Mouse (Mus musculus) liver, adult 2 months (tissue): Measurements from ENCODE around the gene Gm28729. TPM values are rescaled to one million over a fixed set of nuclear protein-coding genes. Genes with fewer than 3 reads are reported as not detected.

ENCODE experiments used
- DNase-seq: peaks from one replicate; pipeline ENCODE4 v3.0.0-alpha.2; 2011; ENCODE audit warnings: low read depth, low spot score; ENCODE audit errors: extremely low read depth
- H3K27ac ChIP-seq: fragments of 200-500 bp; replicated peaks from 2 replicates; pipeline ENCODE4 v1.5.1; 2012; ENCODE audit warnings: low read depth, mild to moderate bottlenecking, control low read depth, inconsistent platforms, low read length; ENCODE audit not compliant: insufficient read depth
- H3K27me3 ChIP-seq: fragments of 200-500 bp; 2 replicates; pipeline ENCODE4 v1.6.1; 2012; ENCODE audit warnings: mild to moderate bottlenecking, moderate library complexity, low read length, inconsistent platforms; ENCODE audit not compliant: control insufficient read depth, insufficient read depth
- H3K36me3 ChIP-seq: fragments of 200-500 bp; 2 replicates; pipeline ENCODE4 v1.6.1; 2012; ENCODE audit warnings: low read length, inconsistent platforms; ENCODE audit not compliant: control insufficient read depth, insufficient read depth
- H3K4me1 ChIP-seq: fragments of 200-500 bp; 2 replicates; pipeline ENCODE4 v1.6.1; 2011; ENCODE audit warnings: low read length; ENCODE audit not compliant: control insufficient read depth, insufficient read depth
- H3K4me3 ChIP-seq: fragments of 200-500 bp; 2 replicates; pipeline ENCODE4 v1.5.1; 2011; ENCODE audit warnings: low read depth, mild to moderate bottlenecking, control low read depth, low read length, moderate library complexity; ENCODE audit not compliant: insufficient read depth
- H3K79me2 ChIP-seq: fragments of 200-500 bp; 2 replicates; pipeline ENCODE4 v1.6.1; 2012; ENCODE audit warnings: inconsistent platforms, mild to moderate bottlenecking, low read length, moderate library complexity; ENCODE audit not compliant: control insufficient read depth, insufficient read depth
- H3K9ac ChIP-seq: fragments of 200-500 bp; 2 replicates; pipeline ENCODE4 v1.6.1; 2012; ENCODE audit warnings: low read depth, mild to moderate bottlenecking, control low read depth, inconsistent platforms, low read length
- CTCF ChIP-seq: fragments of 200-500 bp; IDR thresholded peaks from 2 replicates; pipeline ENCODE4 v1.5.1; 2011; ENCODE audit warnings: low read depth, low read length, control low read depth
- POLR2A ChIP-seq: fragments of 200-500 bp; IDR thresholded peaks from 2 replicates; pipeline ENCODE4 v1.6.1; 2011; ENCODE audit warnings: low read length, control low read depth; ENCODE audit not compliant: insufficient read depth; ENCODE audit errors: extremely low read depth
- WGBS: fragments of 180-500 bp; shearing (Covaris S2); methylation state at CpG from one replicate; pipeline ENCODE4 v1.1.7; 2018; 5-methylcytosine and 5-hydroxymethylcytosine counted together
- polyA plus RNA-seq: library from polyadenylated mRNA; depleted of rRNA; stranded (reverse); fragments of >200 nt; gene quantifications from 2 replicates; pipeline ENCODE4 v1.2.3, GENCODE M21; 2012; rRNA removed
- total RNA-seq: library from RNA; depleted of rRNA; stranded (reverse); fragments of >200 nt; gene quantifications from 2 replicates; pipeline ENCODE4 v1.2.3, GENCODE M21; 2014; rRNA removed

The Gm28729 gene
- total and polyA plus RNA-seq, 2 experiments: not detected

DNA sequence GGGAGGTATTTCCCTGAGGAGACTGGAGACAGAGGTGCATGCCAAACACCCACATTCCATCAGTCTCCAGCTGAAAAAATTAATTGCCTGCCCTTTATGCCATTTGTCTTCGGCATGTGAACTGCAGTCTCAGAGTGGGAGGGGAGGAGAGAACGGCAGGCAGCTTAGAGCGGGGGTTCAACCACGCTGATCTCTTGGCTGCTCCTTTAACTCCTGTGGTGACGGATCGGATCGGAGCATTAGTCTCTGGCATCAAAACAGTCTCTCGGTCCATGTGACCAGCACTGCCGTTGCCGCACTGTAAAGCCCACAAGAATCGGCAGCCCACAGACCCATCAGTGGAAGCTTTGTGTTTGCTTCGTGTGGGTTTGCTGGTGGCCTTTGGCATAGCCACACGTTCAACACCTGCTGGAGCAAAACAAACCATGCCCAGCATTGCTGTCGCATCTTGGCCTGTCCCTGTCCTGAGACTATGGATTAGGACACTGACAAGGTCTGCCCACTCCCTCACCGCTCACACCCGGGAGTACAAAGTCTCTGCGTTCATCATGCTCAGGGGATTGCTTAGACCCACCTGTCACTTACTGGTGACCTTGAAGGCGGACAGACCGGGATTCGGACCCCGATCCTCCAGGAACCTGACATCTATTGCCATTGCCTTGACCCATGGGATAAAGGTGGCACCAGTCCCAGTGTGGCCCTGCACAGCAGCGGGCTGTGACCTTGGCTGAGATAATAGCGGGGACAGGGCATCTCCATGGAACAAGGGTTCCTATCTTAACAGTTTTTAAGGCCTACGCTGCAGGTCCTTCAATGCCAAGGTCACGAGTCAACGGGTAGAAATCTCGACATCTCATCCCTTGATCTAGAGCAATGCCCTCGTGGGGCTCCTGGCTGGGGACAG lies 87.9 kb downstream of the Gm28729 start:
- TF ChIP-seq CTCF (no peak), POLR2A (0 out of 2 replicates have a peak, but pooled peaks have one; percentile 6)
- no peak for DNase-seq
- H3K9ac ChIP-seq: peak overlapping the region; percentile 20; the same call in 1 of the 2 replicates
- peak overlapping the region; percentile 38 for H3K27ac ChIP-seq
- H3K4me1 ChIP-seq: no peaks in the 10 kb centered on the region
- H3K4me3 ChIP-seq: peak overlapping the region; percentile 40
- H3K36me3 ChIP-seq: no peaks in the 10 kb centered on the region
- 24% methylated on average over 28 of the region's 28 CpGs for whole genome bisulfite sequencing
- H3K79me2 ChIP-seq: no peaks in the 10 kb centered on the region
- H3K27me3 ChIP-seq: peaks cover 19% of the 10 kb centered on the region; the same call in 1 of the 2 replicates

Other genes starting within 250 kb of the Gm28729 start
- gene Atp1b3, start 160.8 kb downstream of the Gm28729 start, total RNA-seq: 22.3 and 28.0 TPM in 2 replicates
- gene Atp1b3, start 160.8 kb downstream of the Gm28729 start, polyA plus RNA-seq: 13.5 and 14.7 TPM in 2 replicates
- gene Rnf7, start 46.6 kb downstream of the Gm28729 start, total RNA-seq: 65.5 and 79.4 TPM in 2 replicates
- 63.4 and 90.8 TPM in 2 replicates for gene Rnf7, start 46.6 kb downstream of the Gm28729 start, polyA plus RNA-seq
- gene Rasa2, start 106.4 kb upstream of the Gm28729 start, total RNA-seq: 1.6 and 1.7 TPM in 2 replicates
- 0.22 and 0.38 TPM in 2 replicates for gene Rasa2, start 106.4 kb upstream of the Gm28729 start, polyA plus RNA-seq
- gene Zbtb38, start 227.6 kb upstream of the Gm28729 start, total RNA-seq: 12.4 and 13.6 TPM in 2 replicates
- gene Zbtb38, start 227.6 kb upstream of the Gm28729 start, polyA plus RNA-seq: 2.9 and 3.6 TPM in 2 replicates